Mouse (Mus musculus) cortical plate, adult 2 months (tissue): ENCODE data around the gene Pou2f2. TPM values are rescaled to one million over a fixed set of nuclear protein-coding genes. Genes with fewer than 3 reads are reported as not detected.

Source experiments
- H3K27ac ChIP-seq: fragments of 200-500 bp; 2 replicates; pipeline ENCODE4 v1.5.1; 2012; ENCODE audit warnings: low read length, control low read depth, inconsistent platforms; ENCODE audit not compliant: insufficient read depth
- H3K4me1 ChIP-seq: fragments of 200-500 bp; 2 replicates; pipeline ENCODE4 v1.6.1; 2011; ENCODE audit warnings: low read length; ENCODE audit not compliant: control insufficient read depth, insufficient read depth
- H3K4me3 ChIP-seq: fragments of 200-500 bp; 2 replicates; pipeline ENCODE4 v1.5.1; 2011; ENCODE audit warnings: mild to moderate bottlenecking, low read length, control low read depth; ENCODE audit not compliant: insufficient read depth
- CTCF ChIP-seq: fragments of 200-500 bp; IDR thresholded peaks from 2 replicates; pipeline ENCODE4 v1.5.1; 2011; ENCODE audit warnings: mild to moderate bottlenecking, control low read depth, low read length; ENCODE audit not compliant: insufficient read depth; ENCODE audit errors: extremely low read depth
- POLR2A ChIP-seq: fragments of 200-500 bp; IDR thresholded peaks from 2 replicates; pipeline ENCODE4 v1.6.1; 2011; ENCODE audit warnings: mild to moderate bottlenecking, low read length, control low read depth; ENCODE audit not compliant: insufficient read depth; ENCODE audit errors: extremely low read depth
- polyA plus RNA-seq: library from polyadenylated mRNA; depleted of rRNA; stranded (reverse); fragments of >200 nt; gene quantifications from 2 replicates; pipeline ENCODE4 v1.2.3, GENCODE M21; 2012

The Pou2f2 gene
- polyA plus RNA-seq, 1 experiment, result 10.5 TPM

DNA sequence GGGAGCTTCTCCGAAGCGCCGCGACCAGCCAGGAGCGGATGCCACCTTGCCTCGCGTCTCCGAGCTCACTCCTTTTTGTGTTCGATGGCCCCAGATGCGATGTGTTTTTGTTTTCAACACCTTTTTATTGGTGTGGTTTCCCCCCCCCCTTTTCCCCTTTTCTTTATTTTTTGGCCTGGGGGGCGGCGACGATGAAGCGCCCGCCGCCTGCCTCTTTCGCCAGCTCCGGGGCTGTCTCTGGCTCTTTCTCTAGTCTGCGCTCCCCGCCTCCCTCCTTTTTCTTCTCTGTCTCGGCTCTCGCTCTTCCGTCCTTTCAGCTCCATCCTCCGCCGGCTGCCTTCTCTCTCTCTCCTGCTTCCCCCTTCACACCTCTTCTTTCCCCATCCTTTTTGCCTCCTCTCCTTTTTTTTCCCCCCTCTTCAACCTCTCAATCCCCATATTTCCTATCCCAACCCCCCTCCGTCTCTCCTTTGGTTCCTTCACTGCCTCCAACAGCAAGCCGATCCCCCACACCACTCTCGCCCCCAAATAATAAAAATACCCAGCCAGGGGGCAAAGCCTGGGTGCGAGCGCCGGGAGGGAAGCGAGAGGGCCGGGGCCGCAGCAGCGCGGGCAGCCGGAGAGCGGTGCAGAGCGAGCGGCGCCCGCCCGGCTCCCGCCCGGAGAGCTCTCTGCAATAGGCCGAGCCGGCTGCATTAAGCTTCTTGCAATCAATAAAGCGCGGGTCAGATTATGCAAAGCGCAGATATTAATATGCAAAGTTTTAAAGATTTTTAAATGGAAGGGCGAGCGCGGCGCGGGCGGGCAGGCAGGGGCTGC lies 530 bp downstream of the Pou2f2 start:
- no peaks in the 10 kb centered on the region; the same call in 1 of the 2 replicates for H3K4me1 ChIP-seq
- H3K4me3 ChIP-seq, result peak overlapping the region; percentile 66
- peak overlapping the region; percentile 98 for H3K27ac ChIP-seq
- TF ChIP-seq POLR2A (peak; percentile 19; the same call in 1 of the 2 replicates), CTCF (no peak)

DNA sequence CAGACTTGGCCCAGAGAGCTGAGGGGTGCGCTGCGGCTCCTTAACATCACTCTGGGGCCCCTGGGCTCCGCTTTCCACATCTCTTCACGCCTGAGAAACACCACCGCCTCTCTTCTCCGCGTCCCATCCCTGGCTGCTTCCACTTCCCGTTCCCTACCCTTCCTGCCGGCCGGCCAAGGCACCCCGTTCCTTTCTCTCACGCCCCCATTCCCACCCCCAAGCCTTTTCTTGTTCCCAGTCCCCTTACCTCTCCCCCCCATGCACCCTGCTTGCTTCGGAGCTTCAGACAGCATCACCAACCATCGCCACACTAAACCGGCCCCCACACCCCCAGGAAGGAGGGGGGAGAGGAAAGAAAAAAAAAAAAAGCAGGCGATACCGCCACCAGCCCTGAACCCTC lies 1.2 kb downstream of the Pou2f2 start:
- H3K27ac ChIP-seq, result peak overlapping the region; percentile 53; the same call in 1 of the 2 replicates
- peak overlapping the region; percentile 66 for H3K4me3 ChIP-seq
- TF ChIP-seq CTCF (no peak), POLR2A (no peak)
- H3K4me1 ChIP-seq, result no peaks in the 10 kb centered on the region; the same call in 1 of the 2 replicates

DNA sequence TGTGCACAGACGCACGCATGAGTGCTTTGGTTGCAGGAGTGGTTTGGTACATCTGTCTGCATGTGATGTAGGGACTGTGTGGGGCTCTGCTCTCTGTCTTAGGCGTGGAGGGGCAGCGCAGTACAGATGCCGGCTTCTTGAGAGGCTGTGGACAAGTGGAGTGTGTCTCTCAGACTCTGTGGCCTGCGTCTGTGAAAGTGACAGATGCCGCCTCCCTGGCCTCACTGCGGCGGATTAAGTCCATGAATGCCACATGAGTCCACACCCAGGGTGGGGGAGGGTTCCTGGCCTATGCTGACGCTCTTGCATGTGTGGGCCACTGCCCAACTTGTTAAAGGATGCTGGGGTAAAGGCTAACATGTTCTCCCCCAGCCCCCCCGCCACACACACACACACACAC lies 5.2 kb downstream of the Pou2f2 start:
- TF ChIP-seq CTCF, result no peak
- TF ChIP-seq POLR2A, result no peak
- H3K27ac ChIP-seq, result no peak overlapping the region
- H3K4me3 ChIP-seq, result no peak overlapping the region
- peaks cover 2% of the 10 kb centered on the region; the same call in 1 of the 2 replicates for H3K4me1 ChIP-seq

DNA sequence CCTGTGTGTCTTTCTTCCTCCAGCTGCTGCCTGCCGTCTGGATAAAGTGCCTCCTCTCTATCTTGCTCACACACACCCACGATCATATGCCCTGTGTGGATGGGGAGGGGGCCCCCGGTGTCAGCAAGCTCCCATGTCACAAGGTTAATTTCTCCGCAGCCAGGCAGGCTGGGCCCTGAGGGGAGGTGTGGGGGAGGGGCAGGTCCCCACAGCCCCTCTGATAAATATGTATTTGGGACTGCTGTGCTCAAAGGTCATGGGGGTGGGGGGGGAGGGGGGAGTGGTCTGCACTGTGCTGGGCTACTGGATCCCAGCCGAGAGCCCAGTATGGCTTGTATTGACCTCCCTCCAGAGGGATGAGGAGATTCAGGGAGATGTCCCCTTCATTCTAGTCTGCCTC lies 6.9 kb downstream of the Pou2f2 start:
- Histone ChIP-seq H3K27ac (no peak overlapping the region), H3K4me3 (no peak overlapping the region), H3K4me1 (peaks cover 2% of the 10 kb centered on the region; the same call in 1 of the 2 replicates)
- TF ChIP-seq POLR2A, result no peak
- no peak for TF ChIP-seq CTCF

DNA sequence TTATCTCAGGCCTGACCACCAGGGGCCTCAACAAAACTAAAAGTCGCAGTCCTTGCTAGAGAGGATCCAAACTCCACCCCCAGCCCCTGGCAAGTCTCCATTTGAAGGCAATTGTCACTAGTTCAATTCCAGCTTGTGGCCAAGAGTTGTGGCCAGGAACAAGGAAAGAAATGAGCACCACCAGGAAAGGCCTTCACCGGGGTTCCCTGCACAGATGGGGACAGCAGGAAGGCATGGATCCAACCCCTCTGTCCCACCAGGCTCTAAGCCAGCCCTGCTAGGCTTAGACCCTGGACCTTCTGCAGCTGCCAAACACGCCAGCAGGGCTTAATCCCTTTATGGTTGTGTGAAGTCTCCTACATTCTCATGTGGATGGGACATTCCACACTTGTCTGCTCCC lies 8.9 kb downstream of the Pou2f2 start:
- peaks cover 2% of the 10 kb centered on the region; the same call in 1 of the 2 replicates for H3K4me1 ChIP-seq
- no peak for TF ChIP-seq POLR2A
- TF ChIP-seq CTCF, result no peak
- no peak overlapping the region for H3K27ac ChIP-seq
- no peak overlapping the region for H3K4me3 ChIP-seq

DNA sequence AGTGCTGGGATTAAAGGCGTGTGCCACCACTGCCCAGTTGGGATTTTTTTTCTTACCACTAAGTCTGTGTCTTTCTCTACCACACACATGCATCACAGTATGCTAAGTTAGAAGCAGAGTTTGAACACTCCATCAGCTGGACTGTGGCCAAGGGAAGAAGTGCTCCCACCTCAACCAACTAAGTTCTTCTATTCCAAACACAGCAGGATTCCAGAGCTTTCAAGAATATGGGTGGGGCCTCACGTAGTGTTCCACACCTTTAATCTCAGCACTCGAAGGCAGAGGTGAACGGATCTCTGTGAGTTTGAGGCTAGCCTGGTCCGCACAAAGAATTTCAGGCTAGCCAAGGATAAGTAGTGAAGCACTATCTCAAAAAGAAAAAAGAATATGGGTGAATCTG lies 13.4 kb downstream of the Pou2f2 start:
- Histone ChIP-seq H3K4me3 (no peak overlapping the region), H3K27ac (no peak overlapping the region)
- no peak for TF ChIP-seq CTCF
- TF ChIP-seq POLR2A, result no peak

DNA sequence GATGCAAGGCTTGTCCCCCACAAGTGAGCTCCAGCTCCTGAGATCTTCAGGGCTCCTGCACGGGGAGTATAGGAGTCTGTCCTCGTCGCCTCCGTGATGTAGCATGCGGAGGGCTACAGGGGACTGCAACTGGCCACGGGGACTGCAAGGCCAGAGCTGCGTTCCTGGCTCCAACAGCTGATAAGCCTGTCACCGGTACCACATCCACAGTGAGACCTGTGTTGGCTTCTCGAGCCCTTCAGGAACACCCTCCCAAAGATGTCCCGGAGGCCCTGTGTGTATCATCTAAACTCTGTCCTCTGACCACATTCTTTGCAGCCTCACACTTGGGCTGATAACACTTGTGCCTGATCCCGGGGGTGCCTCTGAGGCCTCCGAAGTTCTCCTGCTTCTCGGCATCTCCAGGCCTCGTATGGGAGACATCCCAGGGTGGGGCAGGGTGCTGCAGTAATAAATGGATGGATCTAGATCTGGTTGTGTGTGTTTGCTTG lies 23.3 kb downstream of the Pou2f2 start:
- H3K4me1 ChIP-seq, result peaks cover 5% of the 10 kb centered on the region
- no peak overlapping the region for H3K27ac ChIP-seq
- no peak overlapping the region for H3K4me3 ChIP-seq
- no peak for TF ChIP-seq POLR2A
- TF ChIP-seq CTCF, result no peak

More for the DNA sequence above, 13.4 kb downstream of the Pou2f2 start:
- H3K4me1 ChIP-seq, result no peaks in the 10 kb centered on the region

DNA sequence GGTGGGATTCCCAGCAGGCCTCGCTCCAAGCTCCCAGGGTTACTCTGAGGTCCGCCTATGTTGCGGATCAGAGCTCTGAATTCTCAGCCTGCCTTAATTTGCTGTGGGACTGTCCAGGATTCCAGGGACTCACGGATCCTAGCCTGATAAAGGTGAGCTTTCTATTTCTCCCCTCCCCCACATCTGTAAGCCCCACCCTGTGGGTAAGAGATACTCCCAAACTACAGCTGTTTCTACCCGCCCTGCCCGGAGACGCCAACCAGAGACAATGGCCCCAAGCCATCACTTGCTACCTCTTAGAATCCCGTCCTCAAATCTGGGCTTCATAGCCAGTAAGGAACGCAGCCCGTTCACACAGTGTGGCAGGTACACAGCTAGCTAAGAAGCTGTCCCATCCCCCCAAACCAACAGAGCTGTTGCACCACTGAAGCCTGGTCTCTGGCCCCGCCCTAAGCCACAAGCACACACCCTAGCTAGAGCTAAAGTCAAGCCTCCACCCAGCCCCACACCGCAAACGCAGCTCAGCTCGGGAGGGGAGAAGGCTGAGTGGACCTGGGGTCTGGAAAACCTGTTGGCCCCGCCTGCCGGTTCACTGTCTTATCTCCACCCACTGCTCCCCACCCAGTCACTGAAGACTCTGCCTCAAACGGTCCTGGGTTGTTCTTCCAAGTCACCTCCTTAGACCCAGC lies 23.9 kb downstream of the Pou2f2 start:
- TF ChIP-seq CTCF (no peak), POLR2A (no peak)
- H3K4me1 ChIP-seq, result peaks cover 5% of the 10 kb centered on the region
- no peak overlapping the region for H3K27ac ChIP-seq
- no peak overlapping the region for H3K4me3 ChIP-seq

DNA sequence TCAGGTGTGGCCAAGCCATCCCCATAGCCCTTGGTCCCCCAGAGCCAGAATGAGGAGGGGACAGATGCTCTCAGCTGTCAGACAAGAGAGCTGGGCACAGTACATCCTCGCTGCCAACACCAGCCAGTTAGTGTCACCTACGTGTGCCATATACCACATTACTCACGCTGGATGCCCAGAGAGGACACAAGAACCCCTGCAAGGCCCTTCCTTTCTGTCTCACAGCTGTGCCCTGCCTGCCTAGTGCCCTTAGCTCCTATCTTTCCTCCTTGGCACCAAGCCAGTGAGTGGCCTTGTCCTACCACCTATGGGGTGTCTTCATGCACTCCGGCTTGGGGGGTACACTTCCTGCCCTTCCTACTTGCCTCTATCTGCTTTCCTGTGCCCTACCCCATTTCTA lies 24.9 kb downstream of the Pou2f2 start:
- no peak for TF ChIP-seq POLR2A
- TF ChIP-seq CTCF, result no peak
- Histone ChIP-seq H3K4me1 (peaks cover 5% of the 10 kb centered on the region), H3K4me3 (no peak overlapping the region), H3K27ac (no peak overlapping the region)
